8 mouse cellular contexts compared by ENCODE assay signal in genomic region chr3:121291560-121292258, GRCm38 (mm10). TPM values are rescaled to one million over a fixed set of nuclear protein-coding genes. Genes with fewer than 3 reads are reported as not detected.
DNase-seq lines count a peak whose midpoint lies in the region; ATAC-seq and TF ChIP-seq lines count a peak whose summit lies in the region.

Alg14 (plus strand) TSS chr3:121291773.

- peak; percentile 10 for TF ChIP-seq CTCF in gastrocnemius, adult 2 months (IDR thresholded peaks at IDR 0.05)
- peak; percentile 54 for TF ChIP-seq CTCF in hindbrain, postnatal 0 days (IDR thresholded peaks at IDR 0.05; ENCODE audit: low read depth)
- TF ChIP-seq CTCF in left cerebral cortex, adult 2 months (IDR thresholded peaks at IDR 0.05): peak; percentile 13; the same call in 1 of the 2 replicates

- under 1% methylated on average over 42 of the region's 42 CpGs for WGBS in hindbrain, postnatal 0 days

- DNase-seq in ZHBTc4 (ENCODE audit: low read depth, low spot score): peak; percentile 99
- peak; percentile 98 for DNase-seq in gastrocnemius, adult 2 months
- peak; percentile 98 for DNase-seq in hindbrain, postnatal 0 days (ENCODE audit: low spot score)
- peak; percentile 94 to 96 for DNase-seq in left cerebral cortex, adult 2 months (ENCODE audit: extremely low spot score in 1 of 2, low spot score in 2 of 2)
- peak; percentile 97 to 98 for DNase-seq in right cerebral cortex, adult 2 months (ENCODE audit: low spot score in 2 of 2)
- DNase-seq in urinary bladder, postnatal 14 days (ENCODE audit: low spot score): peak; percentile 97

- no peaks in the 10 kb centered on the region for H3K27me3 ChIP-seq in hindbrain, postnatal 0 days (ENCODE audit: insufficient read depth, low read length)

- H3K36me3 ChIP-seq in hindbrain, postnatal 0 days (ENCODE audit: insufficient read depth, low read length): no peaks in the 10 kb centered on the region

- H3K9me3 ChIP-seq in hindbrain, postnatal 0 days (ENCODE audit: low read length): no peaks in the 10 kb centered on the region

- peak within 1 kb of the TSS; percentile 55 for H3K4me2 ChIP-seq in hindbrain, postnatal 0 days (ENCODE audit: low read depth, low read length)

- H3K4me3 ChIP-seq in gastrocnemius, adult 2 months: peak within 1 kb of the TSS; percentile 86
- peak within 1 kb of the TSS; percentile 70 for H3K4me3 ChIP-seq in hindbrain, postnatal 0 days (ENCODE audit: low read length)
- peak within 1 kb of the TSS; percentile 77 for H3K4me3 ChIP-seq in left cerebral cortex, adult 2 months

- peak within 1 kb of the TSS; percentile 92 for H3K27ac ChIP-seq in gastrocnemius, adult 2 months
- H3K27ac ChIP-seq in hindbrain, postnatal 0 days: peak within 1 kb of the TSS; percentile 89
- peak within 1 kb of the TSS; percentile 96 for H3K27ac ChIP-seq in left cerebral cortex, adult 2 months

- ATAC-seq in common myeloid progenitor, adult 5-6 weeks (replicated peaks; ENCODE audit: low read depth, poor library complexity, severe bottlenecking): peak; percentile 95
- peak; percentile 98 for ATAC-seq in hindbrain, postnatal 0 days
- peak; percentile 92 for ATAC-seq in megakaryocyte, adult 5-6 weeks (ENCODE audit: poor library complexity, severe bottlenecking)

- H3K4me1 ChIP-seq in hindbrain, postnatal 0 days (ENCODE audit: insufficient read depth, low read length): no peaks in the 10 kb centered on the region

- intact Hi-C loops in gastrocnemius, adult 2 months (cut with DNase I): loop anchor here (2.0 kb wide), 2 partner anchors 29 to 121 kb away; partner anchors contain the start of gene Rwdd3
- intact Hi-C loops in left cerebral cortex, adult 2 months (cut with DNase I): loop anchor here (1.0 to 2.0 kb wide), 2 partner anchors 29 to 120 kb away; partner anchors contain the start of gene Rwdd3

- H3K9ac ChIP-seq in hindbrain, postnatal 0 days (replicated peaks; ENCODE audit: low read length): peak within 1 kb of the TSS; percentile 60

RNA-seq across cellular contexts. Expression of gene Alg14, which starts in this region (rescaled TPM):
- total RNA-seq in common myeloid progenitor, adult 5-6 weeks (2017): 12.1 TPM in 2 replicates
- total RNA-seq in gastrocnemius, adult 2 months (2021): 1 to 10 TPM; 7.5 to 7.7 TPM
- 26.6 and 30.3 TPM in 2 replicates for total RNA-seq in hindbrain, postnatal 0 days (2014; rRNA removed)
- polyA plus RNA-seq in hindbrain, postnatal 0 days (2015; fragmentation: Nextera tagmentation; extraction: Ambion mirVana): 35.3 and 39.5 TPM in 2 replicates
- 10 to 100 TPM; 13.9 to 15.6 TPM for total RNA-seq in left cerebral cortex, adult 2 months (2021)
- 21.9 and 26.9 TPM in 2 replicates for total RNA-seq in megakaryocyte, adult 5-6 weeks (2015)
- total RNA-seq in megakaryocyte, adult 5-6 weeks (2017): 7.8 and 18.7 TPM in 2 replicates

Comparison
In these comparisons a context has a peak if more than half of its experiments do, and no peak if none do; other contexts are left out.
1. Peak in every context shown above with its lines: DNase-seq, ATAC-seq, H3K4me3 ChIP-seq and H3K27ac ChIP-seq.